Mouse (Mus musculus) left cerebral cortex, postnatal 10 days (tissue): ENCODE data around the gene Clpp. TPM values are rescaled to one million over a fixed set of nuclear protein-coding genes. Genes with fewer than 3 reads are reported as not detected.

Experiments used
- DNase-seq, 2 experiments: peaks; one replicate each; pipeline ENCODE4 v3.0.0; 2021 to 2022; ENCODE audit warnings: low spot score in 2 of 2, mixed read lengths in 1 of 2; ENCODE audit errors: extremely low spot score in 1 of 2
- intact Hi-C: fragments of 180-260 bp; cut with DNase I; formaldehyde crosslinking; loops from one replicate; pipeline ENCODE4 v1.15.1; 2025
- total RNA-seq, 2 experiments: library from RNA; stranded (reverse); gene quantifications; 2 replicates each; pipeline ENCODE4 v1.2.3; 2021

Gene Clpp
- total RNA-seq, 2 experiments from 2014 or later = 51.0 to 52.6 TPM

DNA sequence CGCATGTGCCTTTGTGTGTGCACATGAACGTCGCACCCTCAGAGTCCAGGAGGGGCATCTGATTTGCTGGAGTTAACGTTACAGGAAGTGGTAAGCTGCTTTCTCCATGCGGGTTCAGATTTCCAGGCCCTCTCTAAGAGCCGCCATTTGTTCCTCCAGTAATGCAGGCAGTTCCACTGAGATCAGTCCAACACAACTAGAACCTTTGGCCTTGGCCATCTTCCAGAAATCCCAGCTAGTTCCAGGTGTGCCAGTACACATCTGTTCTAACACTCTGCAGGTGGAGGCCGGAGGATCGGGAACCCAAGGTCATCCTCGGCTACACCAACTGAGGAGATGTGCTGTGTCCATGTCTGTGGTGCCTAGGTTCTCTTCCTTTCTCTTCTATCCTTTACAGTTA, 5.2 kb upstream of the Clpp start:
- DNase-seq = peak in 1 of 2 experiments; percentile 27
- intact Hi-C loops = loop anchor here (5.0 kb wide), 1 partner anchor 88 kb away; no protein-coding TSS in a partner anchor

DNA sequence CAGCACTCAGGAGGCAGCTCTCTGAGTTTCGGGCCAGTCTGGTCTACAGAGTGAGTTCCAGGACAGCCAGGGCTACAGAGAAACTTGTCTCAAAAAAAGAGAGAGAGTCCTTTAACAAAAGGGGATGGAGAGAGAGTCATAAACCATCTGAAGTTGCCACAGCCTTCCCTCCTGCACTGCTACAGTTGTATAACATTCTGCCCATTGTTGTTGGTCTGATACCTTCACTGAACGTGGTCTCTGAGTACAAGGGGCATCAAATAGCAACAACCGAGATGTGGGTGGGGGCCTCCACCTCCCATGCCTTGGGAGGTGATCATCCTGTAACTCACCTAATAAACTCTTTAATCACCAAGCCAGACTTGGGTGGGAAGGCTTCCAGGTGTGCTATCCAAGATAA, 4.4 kb upstream of the Clpp start:
- no peak for DNase-seq
- intact Hi-C loops = loop anchor here (5.0 kb wide), 1 partner anchor 88 kb away; no protein-coding TSS in a partner anchor

DNA sequence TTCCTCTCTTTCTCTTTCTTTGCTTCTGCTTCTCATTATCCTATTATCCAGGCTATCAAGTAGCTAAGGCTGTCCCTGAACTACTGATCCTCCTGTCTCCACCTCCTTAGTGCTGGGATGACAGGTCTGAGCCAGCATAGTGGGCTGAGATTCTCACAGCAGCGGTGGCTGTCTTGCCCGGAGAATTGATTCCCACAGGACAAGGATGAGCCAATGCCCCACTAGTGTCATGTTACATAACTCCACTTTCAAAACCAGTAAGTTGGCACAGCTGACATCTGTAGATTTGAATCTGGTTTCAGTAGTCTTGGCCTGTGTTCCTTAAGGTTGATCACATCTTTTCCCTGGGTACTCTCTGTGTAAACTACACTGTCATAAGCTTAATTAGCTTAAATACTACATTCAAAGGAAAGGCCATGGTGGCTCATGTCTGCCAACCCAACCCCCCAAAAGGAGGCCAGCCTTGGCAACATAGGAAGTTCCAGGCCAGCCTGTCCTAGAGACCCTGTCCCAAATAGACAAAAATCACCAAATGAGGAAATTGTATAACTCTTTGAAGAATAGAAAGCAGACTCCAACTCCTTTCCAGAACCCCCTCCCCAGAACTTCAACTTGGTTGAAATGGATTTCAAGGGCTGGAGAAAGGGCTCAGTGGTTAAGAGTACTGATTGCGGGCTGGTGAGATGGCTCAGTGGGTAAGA, 3.9 kb upstream of the Clpp start:
- DNase-seq = peak in 1 of 2 experiments; percentile 12
- intact Hi-C loops = loop anchor here (5.0 kb wide), 1 partner anchor 89 kb away; no protein-coding TSS in a partner anchor

DNA sequence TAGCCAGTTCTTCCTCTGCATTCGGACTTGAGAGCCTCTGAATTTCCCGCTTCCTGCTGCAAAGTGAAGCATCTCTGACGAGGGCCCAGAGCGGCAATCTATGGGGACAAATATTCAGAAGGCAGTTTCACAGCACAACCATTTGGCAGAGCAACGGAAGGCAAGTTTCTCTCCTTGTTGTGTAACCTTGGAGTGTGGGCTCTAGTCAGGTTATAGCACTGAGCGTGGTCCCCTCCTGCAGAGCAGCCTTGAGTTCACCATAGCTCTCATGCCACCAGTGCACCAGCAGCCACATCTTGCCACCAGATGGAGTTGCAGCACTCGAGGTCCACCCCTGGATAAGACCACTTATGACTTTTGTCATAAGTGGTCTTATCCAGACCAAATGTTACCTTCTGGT, 1.7 kb upstream of the Clpp start:
- DNase-seq = peak in 1 of 2 experiments; percentile 24
- intact Hi-C loops = loop anchor here (5.0 kb wide), 1 partner anchor 91 kb away; no protein-coding TSS in a partner anchor

DNA sequence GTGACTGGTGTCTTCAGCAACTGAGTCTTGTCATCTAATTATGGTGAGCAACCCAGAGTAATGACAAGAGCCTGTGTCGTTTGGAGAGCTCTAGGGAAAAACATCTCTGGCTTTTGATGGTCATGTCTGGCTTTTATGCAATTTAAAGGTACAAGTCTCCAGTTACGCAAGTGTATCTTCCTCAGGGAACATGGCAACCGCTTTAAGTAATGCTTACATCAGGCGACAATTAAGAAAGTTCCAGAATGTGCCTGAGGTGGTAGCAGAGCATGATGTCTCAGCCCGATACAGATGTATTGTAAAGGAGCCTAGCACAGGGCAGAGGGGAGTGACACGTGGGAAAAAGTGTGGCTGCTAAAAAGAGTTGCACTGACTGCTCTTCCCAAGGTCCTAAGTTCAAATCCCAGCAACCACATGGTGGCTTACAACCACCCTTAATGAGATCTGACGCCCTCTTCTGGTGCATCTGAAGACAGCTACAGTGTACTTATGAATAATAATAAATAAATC, 1.1 kb upstream of the Clpp start:
- no peak for DNase-seq
- intact Hi-C loops = loop anchor here (5.0 kb wide), 1 partner anchor 92 kb away; no protein-coding TSS in a partner anchor

DNA sequence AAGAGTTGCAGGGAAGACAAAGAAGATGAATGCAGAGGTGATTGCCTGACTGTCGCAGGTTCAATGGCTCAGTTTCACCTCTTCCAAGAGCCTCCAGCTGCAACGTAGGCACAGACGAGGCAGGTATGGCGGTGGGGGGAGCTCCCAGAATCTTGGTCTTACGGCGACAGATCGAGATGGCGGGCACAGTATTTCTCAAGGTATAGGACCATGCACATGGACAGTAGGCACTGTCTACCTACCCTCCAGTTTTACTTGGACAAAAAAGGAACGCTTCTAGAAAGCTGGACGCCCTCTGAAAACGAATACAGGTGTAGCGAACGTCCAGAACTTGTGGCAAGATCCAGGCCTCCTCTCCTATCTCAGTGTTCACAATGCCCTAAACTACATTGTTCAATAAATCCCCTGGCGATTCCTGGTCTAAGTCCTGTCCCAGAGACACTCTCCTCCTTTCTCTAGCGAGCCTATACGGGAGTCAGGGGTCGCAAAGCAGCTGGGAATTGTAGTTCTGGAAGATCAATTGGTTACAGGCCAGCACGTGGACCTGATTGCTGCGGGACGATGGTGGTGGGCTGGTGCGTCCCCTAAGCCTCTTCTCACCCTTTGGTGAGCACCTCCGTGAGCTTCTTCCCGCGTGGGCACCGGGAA, 514 bp upstream of the Clpp start:
- intact Hi-C loops = loop anchor here (5.0 to 10.0 kb wide), 2 partner anchors 92 to 345 kb away; no protein-coding TSS in a partner anchor
- DNase-seq = peak; percentile 28 to 85

DNA sequence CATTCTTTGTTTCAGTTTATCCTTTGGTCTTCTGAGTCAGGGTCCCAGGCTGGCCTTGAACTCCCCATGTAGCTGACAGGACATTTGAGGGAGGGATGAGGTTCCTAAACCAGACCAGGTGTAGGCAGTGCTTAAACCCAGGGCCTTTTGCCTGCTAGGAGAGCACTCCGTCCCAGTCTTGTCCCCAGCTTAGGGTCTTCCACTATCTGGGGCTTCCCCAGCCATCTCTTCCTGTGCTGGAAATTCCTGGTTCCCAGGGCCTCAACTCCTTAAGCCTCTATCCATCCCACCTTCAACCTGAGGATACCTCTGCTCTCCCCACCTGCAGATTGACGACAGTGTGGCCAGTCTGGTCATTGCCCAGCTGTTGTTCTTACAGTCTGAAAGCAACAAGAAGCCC, 861 bp downstream of the Clpp start:
- no peak for DNase-seq
- intact Hi-C loops = loop anchor here (10.0 kb wide), 1 partner anchor 344 kb away; no protein-coding TSS in a partner anchor

DNA sequence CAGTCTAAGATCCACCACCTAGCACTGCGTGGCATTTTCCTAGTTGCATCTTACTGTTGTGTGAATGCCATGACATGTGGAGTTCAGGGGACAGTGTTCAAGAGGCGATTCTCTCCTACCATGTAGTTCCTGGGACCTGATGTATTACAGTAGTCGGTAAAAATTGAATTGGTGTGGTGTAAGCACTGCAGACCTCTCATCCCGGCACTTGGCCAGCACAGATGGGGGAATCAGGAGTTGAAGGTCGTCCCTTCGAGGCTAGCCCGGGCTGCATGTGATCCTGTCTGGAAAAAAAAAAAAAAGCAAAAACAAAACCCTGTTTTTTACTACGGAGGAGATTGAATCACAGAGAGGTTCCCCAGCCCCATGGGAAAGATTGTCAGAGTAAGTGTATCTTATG, 4.9 kb downstream of the Clpp start:
- no peak for DNase-seq
- intact Hi-C loops = loop anchor here (5.0 to 10.0 kb wide), 3 partner anchors 172 to 340 kb away; no protein-coding TSS in a partner anchor

DNA sequence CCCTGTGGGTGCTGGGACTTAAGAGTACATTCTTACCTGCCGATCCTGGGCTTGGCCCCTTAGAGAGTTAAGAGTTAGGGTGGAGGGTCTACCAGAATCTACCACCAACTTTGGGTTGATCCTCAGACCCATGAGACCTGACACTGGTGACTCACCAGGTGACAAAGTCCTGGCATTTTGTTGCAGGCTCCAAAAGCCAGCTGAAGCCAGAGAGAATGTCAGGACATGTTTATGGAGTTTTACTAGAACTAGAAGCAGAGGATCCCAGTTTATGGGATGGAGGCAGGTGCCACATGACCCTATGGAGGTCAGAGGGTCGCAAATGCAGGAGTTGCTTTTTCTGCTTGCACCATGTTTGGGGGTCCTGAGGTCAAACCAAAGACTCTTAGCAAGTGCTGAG, 6.4 kb downstream of the Clpp start:
- intact Hi-C loops = loop anchor here (5.0 to 10.0 kb wide), 3 partner anchors 171 to 338 kb away; no protein-coding TSS in a partner anchor
- no peak for DNase-seq

DNA sequence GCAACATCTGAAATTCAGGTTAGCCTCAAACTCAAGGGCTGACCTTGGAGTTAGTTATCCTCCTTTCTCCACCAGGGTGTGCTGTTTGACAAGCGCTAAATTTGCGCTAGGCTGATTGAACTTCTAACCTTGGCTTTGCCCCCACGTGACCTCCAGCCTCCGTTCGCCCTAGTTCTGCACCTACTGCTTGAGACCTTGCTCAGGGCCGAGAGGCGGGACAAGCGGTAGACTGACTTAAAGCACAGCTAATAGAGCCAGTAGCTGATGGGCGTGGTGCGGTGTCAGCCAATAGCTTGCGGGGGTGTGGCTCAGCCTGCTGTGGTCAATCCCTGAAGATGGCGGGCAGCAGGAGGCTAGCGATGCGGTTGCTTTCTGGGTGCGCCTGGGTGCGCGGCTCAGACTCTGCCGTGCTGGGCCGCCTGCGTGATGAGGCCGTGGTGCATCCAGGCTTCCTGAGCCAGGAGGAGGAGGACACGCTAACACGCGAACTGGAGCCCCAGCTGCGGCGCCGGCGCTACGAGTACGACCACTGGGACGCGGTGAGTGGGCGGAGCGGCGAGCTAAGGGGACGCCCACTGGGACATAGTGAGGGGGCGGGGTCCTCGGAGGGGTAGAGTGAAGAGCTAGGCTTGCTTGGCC, 7.0 kb downstream of the Clpp start, which contains the start of gene Alkbh7:
TSS of gene Alkbh7 (plus strand) at position 311 of the 639 bp plus-strand sequence.
- intact Hi-C loops = loop anchor here (5.0 to 10.0 kb wide), 3 partner anchors 170 to 338 kb away; no protein-coding TSS in a partner anchor
- peak; percentile 95 to 97 for DNase-seq

DNA sequence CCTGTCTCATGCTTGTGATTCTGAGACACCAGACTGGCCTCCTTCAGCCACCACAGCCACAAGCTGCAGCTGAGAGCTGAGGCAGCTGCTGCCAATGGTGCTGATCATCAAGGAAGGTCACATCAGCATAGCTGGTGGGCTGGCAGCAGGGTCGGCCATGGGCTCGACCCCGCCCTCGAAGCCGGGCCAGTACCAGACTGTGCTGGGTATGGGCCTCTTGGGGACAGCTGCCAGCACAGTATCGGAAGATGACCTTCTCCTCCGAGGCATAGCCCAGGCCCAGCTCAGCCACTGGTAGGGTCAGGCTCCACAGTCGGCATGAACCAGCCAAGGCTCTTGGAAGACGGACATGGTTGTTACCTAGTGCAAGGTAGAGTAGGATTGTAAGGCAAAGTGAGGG, 9.3 kb downstream of the Clpp start:
- DNase-seq = no peak
- intact Hi-C loops = loop anchor here (5.0 to 10.0 kb wide), 3 partner anchors 168 to 335 kb away; no protein-coding TSS in a partner anchor

DNA sequence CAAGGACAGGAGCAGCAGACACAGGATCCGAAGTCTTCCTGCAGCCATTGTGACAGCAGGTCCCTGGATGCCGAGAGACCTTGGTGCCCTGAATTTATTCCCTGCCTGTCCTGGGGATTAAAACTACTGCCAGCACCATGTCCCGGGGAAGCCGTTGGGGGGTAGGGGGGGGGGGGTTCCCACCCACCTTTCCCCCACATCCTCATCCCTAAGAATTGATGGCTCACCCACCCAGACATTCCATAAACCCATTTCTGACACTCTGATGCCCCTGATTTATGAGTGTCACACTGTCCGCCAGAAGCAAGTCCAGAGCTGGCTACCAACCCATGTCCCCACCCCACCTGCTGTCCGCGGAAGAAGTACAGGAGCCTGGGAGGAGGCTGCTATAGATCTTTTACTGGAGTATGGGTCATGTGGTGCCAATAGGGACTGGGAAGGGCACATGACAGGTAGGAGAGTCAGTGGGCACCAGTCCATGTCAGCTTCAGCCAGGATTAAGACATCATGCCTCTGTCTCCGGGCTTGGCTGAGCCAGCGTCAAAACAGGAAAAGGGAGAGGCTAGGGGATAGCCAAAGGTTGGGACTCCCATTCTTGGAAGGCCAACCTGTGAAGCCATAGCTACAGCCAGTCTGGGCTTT, 10.0 kb downstream of the Clpp start, which contains the start of gene Pspn:
TSS of gene Pspn (minus strand) at position 51 of the 642 bp plus-strand sequence.
- intact Hi-C loops = loop anchor here (5.0 to 10.0 kb wide), 3 partner anchors 167 to 335 kb away; no protein-coding TSS in a partner anchor
- no peak for DNase-seq

DNA sequence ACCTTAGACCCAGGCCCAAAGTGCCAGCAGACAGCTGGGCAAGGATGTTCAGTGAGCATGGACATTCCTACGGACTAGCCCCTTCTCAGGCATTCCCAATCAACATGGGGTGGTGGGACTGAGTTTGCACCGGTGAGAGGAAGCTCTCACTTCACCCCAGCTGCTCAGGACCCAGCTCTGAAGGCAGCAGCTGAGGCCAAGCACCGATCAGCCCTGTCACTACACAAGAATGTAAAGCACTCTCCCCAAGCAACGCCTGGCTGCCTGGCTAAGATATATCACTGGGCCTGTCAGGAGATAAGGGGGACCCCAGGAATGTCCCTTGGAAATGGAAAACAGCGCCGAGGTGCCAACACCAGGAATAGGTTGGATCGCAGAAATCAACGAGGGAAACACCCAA, 11.1 kb downstream of the Clpp start:
- no peak for DNase-seq
- intact Hi-C loops = no loop called here

DNA sequence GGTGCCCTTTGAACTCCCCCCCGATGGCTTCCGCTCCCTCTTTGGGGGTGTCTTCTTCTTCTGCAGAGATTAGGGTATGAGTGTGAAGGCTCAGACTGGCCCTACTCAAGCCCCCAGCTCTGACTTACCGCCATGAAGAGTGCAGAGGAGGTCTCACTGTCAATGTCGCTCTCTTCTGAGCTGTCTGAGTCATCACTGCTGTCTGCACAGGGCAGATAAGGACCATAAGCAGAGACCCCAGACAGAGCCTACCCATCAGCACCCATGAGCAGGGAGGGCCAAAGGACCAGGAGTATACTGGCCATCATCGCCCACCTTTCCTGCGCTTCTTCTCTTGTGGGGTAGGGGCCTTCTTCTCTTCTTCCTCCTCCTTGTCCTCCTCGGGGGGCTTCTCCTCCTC, 13.9 kb downstream of the Clpp start:
- no peak for DNase-seq
- intact Hi-C loops = no loop called here

DNA sequence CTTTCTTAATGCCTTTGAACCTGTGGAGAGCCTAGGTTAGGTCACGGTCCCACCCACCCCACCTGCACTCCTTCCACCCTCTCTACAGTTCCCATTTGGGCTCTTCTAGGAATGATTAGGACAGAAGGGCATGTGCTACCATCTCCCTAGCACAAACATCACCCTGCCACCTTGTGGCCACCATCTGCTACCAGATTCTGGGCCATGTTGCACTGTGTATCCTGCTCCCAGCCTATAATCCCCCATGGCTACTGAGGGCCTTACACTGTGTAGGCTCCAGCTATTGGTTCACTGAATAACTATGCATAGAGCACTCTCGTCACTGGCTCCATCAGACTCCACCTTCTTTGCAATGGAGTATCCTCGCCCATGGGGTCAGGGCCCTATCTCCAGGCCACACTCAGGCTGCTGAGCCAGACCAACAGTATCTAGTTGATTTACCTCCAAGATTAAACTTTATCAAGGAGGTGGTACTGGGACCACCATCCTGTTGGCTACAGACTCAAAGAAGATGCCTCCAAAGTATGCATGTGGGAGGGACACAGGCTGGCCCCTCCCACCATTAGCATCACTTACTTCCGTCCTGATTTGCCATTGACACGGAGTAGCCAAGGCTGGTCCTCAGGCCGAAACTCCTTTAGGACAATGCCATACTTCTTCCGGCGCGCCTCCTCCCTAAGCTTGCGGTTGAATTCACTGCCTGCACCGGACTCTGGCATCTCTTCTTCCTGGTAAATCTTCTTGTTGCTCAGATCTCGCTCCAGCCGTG, 17.2 kb downstream of the Clpp start:
- DNase-seq = no peak

DNA sequence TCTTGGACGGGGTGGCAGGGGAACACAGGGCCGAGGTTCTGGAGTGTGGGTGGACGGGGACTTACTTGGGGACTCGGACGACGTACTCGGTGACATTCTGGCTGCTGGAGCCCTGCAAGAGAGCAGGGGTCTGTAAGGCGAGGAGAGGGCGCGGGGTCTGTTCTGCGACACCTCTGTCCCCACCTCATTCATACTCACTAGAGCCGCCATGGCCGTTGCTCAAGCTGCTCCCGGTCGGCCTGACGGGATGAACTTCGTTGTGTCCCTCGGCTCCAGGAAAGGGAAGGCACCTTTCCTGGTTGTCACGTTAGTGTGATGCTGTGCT, 20.8 kb downstream of the Clpp start:
- DNase-seq = no peak
- intact Hi-C loops = no loop called here

More for the DNA sequence above, 17.2 kb downstream of the Clpp start:
- intact Hi-C loops = no loop called here

DNA sequence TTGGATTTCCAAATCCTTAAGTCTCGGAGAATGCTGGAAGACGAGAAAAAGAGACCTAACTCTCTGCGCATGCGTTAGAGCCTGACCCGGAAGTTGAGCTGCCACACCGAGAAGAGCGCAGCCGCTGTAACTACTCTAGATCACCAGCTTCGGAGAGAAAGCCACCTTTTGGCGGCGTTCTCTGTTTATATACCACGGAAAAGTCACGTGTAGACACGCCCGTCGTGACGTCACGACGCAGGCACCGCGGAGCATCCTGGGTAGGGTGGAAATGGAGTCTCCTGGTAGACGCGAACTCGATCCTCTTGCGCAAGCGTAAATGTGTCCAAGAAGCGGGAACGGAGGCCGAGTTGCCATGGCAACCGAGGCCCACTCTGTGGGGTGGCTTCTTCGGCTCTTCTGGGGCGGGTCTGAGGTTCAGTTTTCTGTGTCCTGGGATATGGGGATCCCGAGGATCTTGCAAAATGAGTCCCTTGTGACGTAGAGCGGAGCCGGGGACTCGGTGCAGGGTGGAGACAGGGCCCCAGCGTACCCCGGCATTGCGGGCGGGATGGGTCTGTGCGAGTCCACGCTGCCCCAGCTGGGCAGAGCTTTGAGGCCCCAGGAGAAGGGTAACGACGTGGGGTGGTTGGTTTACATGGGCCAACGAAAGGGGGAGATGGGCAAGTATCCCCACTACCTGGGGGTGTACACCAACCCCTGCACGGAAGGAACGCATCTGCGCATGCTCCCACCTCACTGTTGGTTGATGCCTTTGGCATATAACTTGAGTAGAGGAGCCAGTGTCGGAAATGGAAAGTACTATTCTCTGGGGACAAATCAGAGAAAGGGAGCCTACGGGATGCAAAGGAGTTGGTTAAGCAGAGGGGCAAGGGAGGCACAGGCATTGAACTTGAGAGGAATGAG, 21.4 kb downstream of the Clpp start, which contains the start of the genes Gtf2f1 and Gm17949:
TSS of gene Gtf2f1 (minus strand) at position 53 of the 906 bp plus-strand sequence.
TSS of gene Gm17949 (plus strand) at position 234 of the 906 bp plus-strand sequence.
- intact Hi-C loops = no loop called here
- peak; percentile 95 to 96 for DNase-seq
